8 mouse cellular contexts compared by ENCODE assay signal in genomic region chr14:59612920-59613625, GRCm38 (mm10). TPM values are rescaled to one million over a fixed set of nuclear protein-coding genes. Genes with fewer than 3 reads are reported as not detected.
DNase-seq lines count a peak whose midpoint lies in the region; ATAC-seq lines count a peak whose summit lies in the region.

No protein-coding gene starts in this region.

- H3K4me3 ChIP-seq in hindbrain, embryonic 10.5 days, result no peak overlapping the region
- H3K4me3 ChIP-seq in hindbrain, embryonic 16.5 days (ENCODE audit: low read length), result no peak overlapping the region
- no peak overlapping the region for H3K4me3 ChIP-seq in intestine, embryonic 15.5 days (replicated peaks)

- H3K4me2 ChIP-seq in hindbrain, embryonic 16.5 days (ENCODE audit: low read length), result no peak overlapping the region
- no peak overlapping the region for H3K4me2 ChIP-seq in intestine, embryonic 15.5 days (replicated peaks)

- H3K27ac ChIP-seq in hindbrain, embryonic 10.5 days, result no peak overlapping the region
- H3K27ac ChIP-seq in hindbrain, embryonic 16.5 days (ENCODE audit: low read depth, low read length), result no peak overlapping the region
- no peak overlapping the region for H3K27ac ChIP-seq in intestine, embryonic 15.5 days

- DNase-seq in hindbrain, embryonic 10.5 days (ENCODE audit: low spot score), result peak; percentile 53
- DNase-seq in 416B (ENCODE audit: low read depth), result peak; percentile 80
- peak; percentile 70 for DNase-seq in NIH3T3 (ENCODE audit: low read depth)
- DNase-seq in cerebellum, postnatal 36 days, result peak; percentile 56
- DNase-seq in lung, postnatal 14 days, result peak; percentile 79
- peak; percentile 70 for DNase-seq in thymus, postnatal 14 days

- H3K27me3 ChIP-seq in hindbrain, embryonic 10.5 days (ENCODE audit: insufficient read depth, poor library complexity, severe bottlenecking), result peaks cover 4% of the 10 kb centered on the region; the same call in 1 of the 2 replicates
- no peaks in the 10 kb centered on the region; the same call in 1 of the 2 replicates for H3K27me3 ChIP-seq in hindbrain, embryonic 16.5 days (replicated peaks; ENCODE audit: control insufficient read depth, insufficient read depth, low read length)
- no peaks in the 10 kb centered on the region for H3K27me3 ChIP-seq in intestine, embryonic 15.5 days (replicated peaks)

- 58% methylated on average over 14 of the region's 14 CpGs for WGBS in hindbrain, embryonic 10.5 days
- 54% methylated on average over 14 of the region's 14 CpGs for WGBS in hindbrain, embryonic 16.5 days
- 49% methylated on average over 14 of the region's 14 CpGs for WGBS in intestine, embryonic 15.5 days

- H3K36me3 ChIP-seq in hindbrain, embryonic 10.5 days, result no peaks in the 10 kb centered on the region
- no peaks in the 10 kb centered on the region for H3K36me3 ChIP-seq in hindbrain, embryonic 16.5 days (ENCODE audit: control insufficient read depth, insufficient read depth, low read length)
- no peaks in the 10 kb centered on the region for H3K36me3 ChIP-seq in intestine, embryonic 15.5 days

- H3K9ac ChIP-seq in hindbrain, embryonic 16.5 days (ENCODE audit: low read depth, low read length), result no peak overlapping the region
- no peak overlapping the region for H3K9ac ChIP-seq in intestine, embryonic 15.5 days

- ATAC-seq in hindbrain, embryonic 16.5 days, result no peak
- ATAC-seq in intestine, embryonic 15.5 days, result peak; percentile 46; the same call in 1 of the 2 replicates

- no peaks in the 10 kb centered on the region for H3K9me3 ChIP-seq in hindbrain, embryonic 10.5 days
- no peaks in the 10 kb centered on the region for H3K9me3 ChIP-seq in hindbrain, embryonic 16.5 days (ENCODE audit: control insufficient read depth, low read length)
- H3K9me3 ChIP-seq in intestine, embryonic 15.5 days, result no peaks in the 10 kb centered on the region

- no peaks in the 10 kb centered on the region for H3K4me1 ChIP-seq in hindbrain, embryonic 10.5 days (replicated peaks)
- H3K4me1 ChIP-seq in hindbrain, embryonic 16.5 days (ENCODE audit: control insufficient read depth, insufficient read depth, low read depth, low read length), result no peaks in the 10 kb centered on the region
- 0 out of 2 replicates have a peak, but pooled peaks cover 5% of the 10 kb centered on the region for H3K4me1 ChIP-seq in intestine, embryonic 15.5 days (replicated peaks)

RNA-seq across cellular contexts. Expression of gene Shisa2, which starts 12.0 kb away (rescaled TPM):
- polyA plus RNA-seq in hindbrain, embryonic 10.5 days (2016; fragmentation: Nextera tagmentation; extraction: Ambion mirVana), result 15.0 and 17.1 TPM in 2 replicates
- polyA plus RNA-seq in hindbrain, embryonic 16.5 days (2015; fragmentation: Nextera tagmentation; extraction: Ambion mirVana), result 3.0 and 4.9 TPM in 2 replicates
- 9.7 and 10.6 TPM in 2 replicates for polyA plus RNA-seq in intestine, embryonic 15.5 days (2015; fragmentation: Nextera tagmentation; extraction: Ambion mirVana)

RNA-seq across cellular contexts. Expression of gene Cdadc1, which starts 15.3 kb away (rescaled TPM):
- 23.5 and 26.3 TPM in 2 replicates for polyA plus RNA-seq in hindbrain, embryonic 10.5 days (2016; fragmentation: Nextera tagmentation; extraction: Ambion mirVana)
- polyA plus RNA-seq in hindbrain, embryonic 16.5 days (2015; fragmentation: Nextera tagmentation; extraction: Ambion mirVana), result 26.3 and 32.3 TPM in 2 replicates
- 31.0 and 31.4 TPM in 2 replicates for polyA plus RNA-seq in intestine, embryonic 15.5 days (2015; fragmentation: Nextera tagmentation; extraction: Ambion mirVana)
